Mouse (Mus musculus): Measurements from ENCODE around the gene Pifo. TPM values are rescaled to one million over a fixed set of nuclear protein-coding genes. Genes with fewer than 3 reads are reported as not detected.
"Not testable (repeated sequence)": the region's sequence is repeated elsewhere in the genome, so short reads cannot be mapped to it uniquely, and the experiment has no call there.

Gene Pifo
- total and polyA plus RNA-seq, 3 experiments: 7.7 to 13.7 (median 8.1) TPM

DNA sequence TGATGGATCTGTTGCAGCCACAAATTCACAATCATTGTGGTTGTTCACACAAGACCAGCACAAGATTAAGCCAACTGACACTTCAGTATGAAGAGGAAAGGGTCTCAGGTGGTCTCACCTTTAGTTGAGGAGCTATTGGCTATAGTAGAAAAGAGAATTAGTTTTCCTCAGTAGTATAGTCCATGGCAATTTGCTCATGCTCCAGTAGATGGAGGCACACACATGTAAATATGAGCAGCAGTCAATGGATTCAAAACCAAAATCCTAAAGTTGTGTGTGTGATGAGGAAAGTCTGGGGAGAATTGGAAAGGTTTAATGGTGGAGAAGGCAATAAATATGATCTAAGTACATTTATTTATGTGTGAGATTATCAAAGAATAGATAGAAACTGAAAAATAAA, 7.4 kb upstream of the Pifo start:
- H3K9ac ChIP-seq (ENCODE audit: insufficient read depth, low read depth): no peak overlapping the region
- no peak for DNase-seq (ENCODE audit: extremely low read depth)
- H3K4me3 ChIP-seq (replicated peaks in 1 of 3; ENCODE audit: low read depth in 2 of 3, low read length in 2 of 3, poor library complexity in 1 of 3): no peak overlapping the region
- peaks cover 4 to 34% of the 10 kb centered on the region in 2 experiments for H3K36me3 ChIP-seq (replicated peaks in 1 of 2; ENCODE audit: control insufficient read depth in 1 of 2, insufficient read depth in 1 of 2, low read length in 1 of 2)
- dilution Hi-C loops (cut with MboI; ENCODE audit: extremely low pct_ligation_motif_present, extremely low pct_unique_long_range_greater_than_20kb, low sequenced_read_pairs): no loop called here
- TF ChIP-seq IRF4 (IDR thresholded peaks at IDR 0.05; ENCODE audit: low read depth, low read length) (no peak), RAD21 (IDR thresholded peaks at IDR 0.05; ENCODE audit: low read depth, low read length) (peak; percentile 56), E2F4 (IDR thresholded peaks at IDR 0.05; ENCODE audit: insufficient replicate concordance, low read depth, low read length) (no peak), SMC3 (IDR thresholded peaks at IDR 0.05; ENCODE audit: low read depth, low read length) (peak; percentile 40), RCOR1 (conservative IDR thresholded peaks at IDR 0.05; ENCODE audit: low read depth, low read length) (no peak), CTCF (conservative IDR thresholded peaks at IDR 0.05 in 1 of 2, IDR thresholded peaks at IDR 0.05 in 1 of 2; ENCODE audit: low read depth in 2 of 2, low read length in 2 of 2) (peak in 1 of 2 experiments; percentile 54; a peak in 2 of 4 replicates), PAX5 (IDR thresholded peaks at IDR 0.05; ENCODE audit: low read length) (no peak), EP300 (IDR thresholded peaks at IDR 0.05; ENCODE audit: low read length) (no peak), CHD2 (IDR thresholded peaks at IDR 0.05; ENCODE audit: low read length) (no peak), POLR2A (IDR thresholded peaks at IDR 0.05; ENCODE audit: low read depth, low read length) (no peak)
- H3K27ac ChIP-seq (ENCODE audit: insufficient read depth, low read depth): no peak overlapping the region
- H3K79me2 ChIP-seq (replicated peaks; ENCODE audit: control insufficient read depth, extremely low read depth, insufficient read depth, poor library complexity, severe bottlenecking): no peaks in the 10 kb centered on the region
- no peaks in the 10 kb centered on the region for H3K4me1 ChIP-seq (ENCODE audit: control insufficient read depth in 1 of 2, insufficient read depth in 2 of 2)
- no peaks in the 10 kb centered on the region for H3K9me3 ChIP-seq (replicated peaks; ENCODE audit: low read length)
- no peak overlapping the region for H3K4me2 ChIP-seq (ENCODE audit: insufficient read depth, low read depth, poor library complexity, severe bottlenecking)
- in situ Hi-C loops (cut with MboI; ENCODE audit: low pct_ligation_motif_present, low pct_unique_long_range_greater_than_20kb, low sequenced_read_pairs): no loop called here
- H3K27me3 ChIP-seq (replicated peaks): no peaks in the 10 kb centered on the region

DNA sequence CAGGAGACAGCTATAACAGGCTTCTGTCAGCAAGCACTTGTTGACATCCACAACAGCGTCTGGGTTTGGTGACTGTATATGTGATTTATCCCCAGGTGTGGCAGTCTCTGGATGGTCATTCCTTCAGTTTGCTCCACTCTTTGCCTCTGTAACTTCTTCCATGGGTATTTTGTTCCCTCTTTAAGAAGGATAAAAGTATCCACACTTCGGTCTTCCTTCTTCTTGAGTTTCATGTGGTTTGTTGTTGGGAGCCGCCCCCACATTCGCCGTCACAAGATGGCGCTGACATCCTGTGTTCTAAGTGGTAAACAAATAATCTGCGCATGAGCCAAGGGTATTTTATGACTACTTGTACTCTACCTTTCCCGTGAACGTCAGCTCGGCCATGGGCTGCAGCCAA, 11.1 kb downstream of the Pifo start:
- Histone ChIP-seq H3K9ac (ENCODE audit: insufficient read depth, low read depth) (peak overlapping the region; percentile 68), H3K4me1 (ENCODE audit: control insufficient read depth in 1 of 2, insufficient read depth in 2 of 2) (peaks cover 0 to 13% of the 10 kb centered on the region in 2 experiments; a peak in 2 of 4 replicates), H3K4me3 (replicated peaks in 1 of 3; ENCODE audit: low read depth in 2 of 3, low read length in 2 of 3, poor library complexity in 1 of 3) (peak overlapping the region; percentile 37 to 85 (median 61)), H3K4me2 (ENCODE audit: insufficient read depth, low read depth, poor library complexity, severe bottlenecking) (peak overlapping the region; percentile 63), H3K27ac (ENCODE audit: insufficient read depth, low read depth) (peak overlapping the region; percentile 27)
- H3K36me3 ChIP-seq (replicated peaks in 1 of 2; ENCODE audit: control insufficient read depth in 1 of 2, insufficient read depth in 1 of 2, low read length in 1 of 2); H3K9me3 ChIP-seq (replicated peaks; ENCODE audit: low read length); in situ Hi-C loops (cut with MboI; ENCODE audit: low pct_ligation_motif_present, low pct_unique_long_range_greater_than_20kb, low sequenced_read_pairs); dilution Hi-C loops (cut with MboI; ENCODE audit: extremely low pct_ligation_motif_present, extremely low pct_unique_long_range_greater_than_20kb, low sequenced_read_pairs); H3K79me2 ChIP-seq (replicated peaks; ENCODE audit: control insufficient read depth, extremely low read depth, insufficient read depth, poor library complexity, severe bottlenecking); H3K27me3 ChIP-seq (replicated peaks): not testable (repeated sequence)
- peak; percentile 43 for DNase-seq (ENCODE audit: extremely low read depth)
- TF ChIP-seq ELF1 (IDR thresholded peaks at IDR 0.05; ENCODE audit: low read depth, low read length) (0 out of 2 replicates have a peak, but pooled peaks have one; percentile 3), RAD21 (IDR thresholded peaks at IDR 0.05; ENCODE audit: low read depth, low read length) (peak; percentile 29), NRF1 (IDR thresholded peaks at IDR 0.05; ENCODE audit: low read depth, low read length) (peak; percentile 73), CTCF (conservative IDR thresholded peaks at IDR 0.05 in 1 of 2, IDR thresholded peaks at IDR 0.05 in 1 of 2; ENCODE audit: low read depth in 2 of 2, low read length in 2 of 2) (peak in 1 of 2 experiments; percentile 35; a peak in 2 of 4 replicates)
